Mouse (Mus musculus) layer of hippocampus, postnatal 25 days (tissue): Measurements from ENCODE around the gene March4. TPM values are rescaled to one million over a fixed set of nuclear protein-coding genes. Genes with fewer than 3 reads are reported as not detected.

Source experiments
- DNase-seq, 2 experiments: peaks; one replicate each; pipeline ENCODE4 v3.0.0; 2022; ENCODE audit warnings: mixed read lengths in 2 of 2, low spot score in 1 of 2; ENCODE audit errors: extremely low spot score in 1 of 2
- total RNA-seq, 2 experiments: library from RNA; stranded (reverse); gene quantifications; 2 replicates each; pipeline ENCODE4 v1.2.3; 2021

The March4 gene
- total RNA-seq, 2 experiments from 2014 or later: 20.7 to 21.7 TPM

GRCm38 (mm10) chr1:72454733-72455201 lies 82.0 kb downstream of the March4 start:
- no peak for DNase-seq

- DNase-seq: no peak
These were observed 83.9 kb downstream of the March4 start for GRCm38 (mm10) chr1:72452839-72453238.

GRCm38 (mm10) chr1:72450790-72451189 lies 85.9 kb downstream of the March4 start:
- no peak for DNase-seq

- DNase-seq: no peak
These were observed 87.0 kb downstream of the March4 start for GRCm38 (mm10) chr1:72449752-72450151.

- no peak for DNase-seq
These were observed 94.0 kb downstream of the March4 start for GRCm38 (mm10) chr1:72442747-72443146.

GRCm38 (mm10) chr1:72439146-72439545 lies 97.6 kb downstream of the March4 start:
- DNase-seq: peak; percentile 13 to 24

- no peak for DNase-seq
These were observed 99.8 kb downstream of the March4 start for GRCm38 (mm10) chr1:72436967-72437366.

GRCm38 (mm10) chr1:72434510-72434909 lies 102.2 kb downstream of the March4 start:
- no peak for DNase-seq

GRCm38 (mm10) chr1:72432579-72432978 lies 104.2 kb downstream of the March4 start:
- no peak for DNase-seq

- no peak for DNase-seq
These were observed 107.5 kb downstream of the March4 start for GRCm38 (mm10) chr1:72429107-72429807.

GRCm38 (mm10) chr1:72428526-72428925 lies 108.2 kb downstream of the March4 start:
- DNase-seq: no peak

GRCm38 (mm10) chr1:72426456-72426855 lies 110.3 kb downstream of the March4 start:
- DNase-seq: no peak

GRCm38 (mm10) chr1:72422121-72422520 lies 114.6 kb downstream of the March4 start:
- DNase-seq: no peak

GRCm38 (mm10) chr1:72420220-72420619 lies 116.5 kb downstream of the March4 start:
- DNase-seq: no peak

- peak in 1 of 2 experiments; percentile 15 for DNase-seq
These were observed 117.7 kb downstream of the March4 start for GRCm38 (mm10) chr1:72418744-72419655.

GRCm38 (mm10) chr1:72414561-72415253 lies 122.0 kb downstream of the March4 start:
- DNase-seq: no peak

GRCm38 (mm10) chr1:72414133-72414532 lies 122.6 kb downstream of the March4 start:
- DNase-seq: peak in 1 of 2 experiments; percentile 9

- DNase-seq: no peak
These were observed 123.5 kb downstream of the March4 start for GRCm38 (mm10) chr1:72413205-72413604.

GRCm38 (mm10) chr1:72411108-72411507 lies 125.6 kb downstream of the March4 start:
- no peak for DNase-seq

GRCm38 (mm10) chr1:72409936-72410335 lies 126.8 kb downstream of the March4 start:
- DNase-seq: no peak
